Mouse (Mus musculus) CH12.LX (cell line): ENCODE data around the gene Sema3a. TPM values are rescaled to one million over a fixed set of nuclear protein-coding genes. Genes with fewer than 3 reads are reported as not detected.

Experiments used
- DNase-seq: peaks from one replicate; pipeline ENCODE4 v3.0.0-alpha.2; 2013; ENCODE audit errors: extremely low read depth
- H3K27ac ChIP-seq: 2 replicates; pipeline ENCODE4 v1.5.1; 2012; ENCODE audit warnings: low read depth, mild to moderate bottlenecking, control low read depth, moderate library complexity; ENCODE audit not compliant: insufficient read depth
- H3K27me3 ChIP-seq: replicated peaks from 2 replicates; pipeline ENCODE3; 2012; ENCODE audit warnings: inconsistent platforms
- H3K36me3 ChIP-seq, 2 experiments: replicated peaks in 1 of 2; 2 replicates each; pipeline versions ENCODE3 to v1.6.1; 2012; ENCODE audit warnings: inconsistent platforms in 1 of 2, low read length in 1 of 2, mild to moderate bottlenecking in 1 of 2, mixed read lengths in 1 of 2, moderate library complexity in 1 of 2; ENCODE audit not compliant: control insufficient read depth in 1 of 2, insufficient read depth in 1 of 2
- H3K4me1 ChIP-seq, 2 experiments: 2 replicates each; pipeline ENCODE4 v1.6.1; 2012; ENCODE audit warnings: inconsistent platforms in 1 of 2, moderate library complexity in 1 of 2; ENCODE audit not compliant: insufficient read depth in 2 of 2, control insufficient read depth in 1 of 2
- H3K4me2 ChIP-seq: 2 replicates; pipeline ENCODE4 v1.6.1; 2012; ENCODE audit warnings: low read depth, mild to moderate bottlenecking, control low read depth; ENCODE audit not compliant: poor library complexity, insufficient read depth, severe bottlenecking
- H3K4me3 ChIP-seq, 3 experiments: fragments of 150-350 bp in 1 of 3; sonication (generic) in 1 of 3; replicated peaks in 1 of 3; 2 replicates each; pipeline versions ENCODE3 to v1.5.1; 2011 to 2012; ENCODE audit warnings: low read depth in 2 of 3, low read length in 2 of 3, mild to moderate bottlenecking in 2 of 3, moderate library complexity in 2 of 3, control low read depth in 1 of 3, improper control_type of control experiment in 1 of 3, inconsistent platforms in 1 of 3, mixed read lengths in 1 of 3; ENCODE audit not compliant: poor library complexity in 1 of 3
- H3K79me2 ChIP-seq: replicated peaks from 2 replicates; pipeline ENCODE4 v1.6.1; 2012; ENCODE audit warnings: mild to moderate bottlenecking, moderate library complexity; ENCODE audit not compliant: control insufficient read depth, poor library complexity, insufficient read depth, severe bottlenecking; ENCODE audit errors: extremely low read depth
- H3K9ac ChIP-seq: 2 replicates; pipeline ENCODE4 v1.6.1; 2012; ENCODE audit warnings: low read depth, mild to moderate bottlenecking, control low read depth, moderate library complexity; ENCODE audit not compliant: insufficient read depth
- H3K9me3 ChIP-seq: replicated peaks from 2 replicates; pipeline ENCODE3; 2012; ENCODE audit warnings: low read length, inconsistent platforms, mixed read lengths
- CHD1 ChIP-seq: IDR thresholded peaks from 2 replicates; pipeline ENCODE4 v1.6.1; 2012; ENCODE audit warnings: low read depth, low read length, improper control_type of control experiment, inconsistent platforms
- CHD2 ChIP-seq: IDR thresholded peaks from 2 replicates; pipeline ENCODE4 v1.6.1; 2011; ENCODE audit warnings: low read length, improper control_type of control experiment
- CTCF ChIP-seq, 2 experiments: IDR thresholded peaks in 1 of 2; conservative IDR thresholded peaks in 1 of 2; 2 replicates each; pipeline ENCODE4 v1.5.1; 2011 to 2012; ENCODE audit warnings: low read depth in 2 of 2, low read length in 2 of 2, improper control_type of control experiment in 1 of 2, inconsistent platforms in 1 of 2, mild to moderate bottlenecking in 1 of 2, moderate library complexity in 1 of 2
- E2F4 ChIP-seq: IDR thresholded peaks from 2 replicates; pipeline ENCODE4 v1.6.1; 2011; ENCODE audit warnings: low read depth, low read length, improper control_type of control experiment; ENCODE audit not compliant: insufficient replicate concordance
- EP300 ChIP-seq: IDR thresholded peaks from 2 replicates; pipeline ENCODE4 v1.6.1; 2011; ENCODE audit warnings: low read length, improper control_type of control experiment
- ETS1 ChIP-seq: conservative IDR thresholded peaks from 2 replicates; pipeline ENCODE4 v1.6.1; 2012; ENCODE audit warnings: low read depth, mild to moderate bottlenecking, inconsistent platforms, low read length, improper control_type of control experiment, moderate library complexity
- GABPA ChIP-seq: IDR thresholded peaks from 2 replicates; pipeline ENCODE4 v1.6.1; 2012; ENCODE audit warnings: low read depth, low read length, improper control_type of control experiment, inconsistent platforms; ENCODE audit not compliant: insufficient replicate concordance
- IRF4 ChIP-seq: IDR thresholded peaks from 2 replicates; pipeline ENCODE4 v1.6.1; 2014; ENCODE audit warnings: low read depth, mild to moderate bottlenecking, inconsistent platforms, low read length, improper control_type of control experiment
- JUN ChIP-seq: IDR thresholded peaks from 2 replicates; pipeline ENCODE4 v1.6.1; 2011; ENCODE audit warnings: low read depth, mild to moderate bottlenecking, low read length, improper control_type of control experiment, moderate library complexity; ENCODE audit not compliant: insufficient read depth
- JUND ChIP-seq: conservative IDR thresholded peaks from 2 replicates; pipeline ENCODE4 v1.6.1; 2011; ENCODE audit warnings: low read depth, low read length, improper control_type of control experiment
- MAZ ChIP-seq: IDR thresholded peaks from 2 replicates; pipeline ENCODE4 v1.6.1; 2012; ENCODE audit warnings: low read depth, mild to moderate bottlenecking, inconsistent platforms, low read length, improper control_type of control experiment, moderate library complexity
- MXI1 ChIP-seq: IDR thresholded peaks from 2 replicates; pipeline ENCODE4 v1.6.1; 2011; ENCODE audit warnings: mild to moderate bottlenecking, low read depth, low read length, improper control_type of control experiment
- NRF1 ChIP-seq: IDR thresholded peaks from 2 replicates; pipeline ENCODE4 v1.6.1; 2014; ENCODE audit warnings: low read depth, mild to moderate bottlenecking, inconsistent platforms, low read length, improper control_type of control experiment, moderate library complexity
- SIN3A ChIP-seq: IDR thresholded peaks from 2 replicates; pipeline ENCODE4 v1.6.1; 2012; ENCODE audit warnings: low read length, improper control_type of control experiment, inconsistent platforms
- SMC3 ChIP-seq: IDR thresholded peaks from 2 replicates; pipeline ENCODE4 v1.6.1; 2011; ENCODE audit warnings: low read depth, low read length, improper control_type of control experiment
- USF1 ChIP-seq: IDR thresholded peaks from 2 replicates; pipeline ENCODE4 v1.6.1; 2014; ENCODE audit warnings: low read depth, mild to moderate bottlenecking, inconsistent platforms, low read length, improper control_type of control experiment
- ZNF384 ChIP-seq: IDR thresholded peaks from 2 replicates; pipeline ENCODE4 v1.6.1; 2012; ENCODE audit warnings: low read depth, low read length, improper control_type of control experiment, inconsistent platforms
- dilution Hi-C: fragments of 300-500 bp; cut with MboI; formaldehyde crosslinking; loops from 2 replicates; pipeline ENCODE4 v1.14.3; 2020; ENCODE audit warnings: low sequenced_read_pairs; ENCODE audit not compliant: extremely low pct_unique_long_range_greater_than_20kb, extremely low pct_ligation_motif_present
- in situ Hi-C: fragments of 300-500 bp; cut with MboI; formaldehyde crosslinking; loops from 3 replicates; pipeline ENCODE4 v1.14.3; 2019; ENCODE audit warnings: low sequenced_read_pairs, low pct_ligation_motif_present, low pct_unique_long_range_greater_than_20kb, mixed read lengths
- polyA plus RNA-seq: library from polyadenylated mRNA; unstranded; fragments of >175 nt; gene quantifications from 2 replicates; pipeline ENCODE4 v1.2.1, GENCODE M21; 2012; ENCODE audit warnings: low read depth; ENCODE audit not compliant: insufficient read length
- total RNA-seq, 2 experiments: library from RNA; depleted of rRNA; stranded (reverse); fragments of 300-350 nt in 1 of 2; fragments of >200 nt in 1 of 2; gene quantifications; 2 replicates each; pipeline ENCODE4 v1.2.3; 2012 to 2014

Sema3a gene
- total and polyA plus RNA-seq, 3 experiments = not detected

DNA sequence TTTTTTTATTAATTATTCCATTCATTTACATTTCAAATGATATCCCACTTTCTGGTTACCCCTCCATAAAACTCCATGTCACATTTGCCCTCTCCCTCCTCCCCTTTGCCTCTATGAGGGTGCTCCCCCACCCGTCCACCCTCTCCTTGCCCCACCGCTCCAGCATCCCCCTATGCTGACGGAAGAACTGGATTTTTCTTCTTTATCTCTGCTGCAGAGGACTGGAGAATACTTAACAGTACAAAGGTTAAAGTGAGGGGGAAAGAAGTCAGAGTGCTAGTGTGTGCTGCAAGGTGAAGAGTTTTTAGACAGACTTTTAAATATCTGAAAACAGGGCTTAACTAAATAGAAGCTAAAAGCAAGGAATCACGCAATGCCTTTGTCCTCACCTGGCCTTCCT lies 391.8 kb downstream of the Sema3a start:
- Histone ChIP-seq H3K4me3 (no peak overlapping the region), H3K4me2 (no peak overlapping the region), H3K79me2 (no peaks in the 10 kb centered on the region), H3K36me3 (no peaks in the 10 kb centered on the region), H3K9ac (no peak overlapping the region), H3K27ac (no peak overlapping the region), H3K4me1 (no peaks in the 10 kb centered on the region), H3K27me3 (no peaks in the 10 kb centered on the region), H3K9me3 (peaks cover 24% of the 10 kb centered on the region)
- no peak for DNase-seq
- in situ Hi-C loops = no loop called here
- dilution Hi-C loops = no loop called here
- no peak for TF ChIP-seq JUND
- no peak for TF ChIP-seq MXI1
- TF ChIP-seq SMC3 = no peak
- TF ChIP-seq ETS1 = no peak
- TF ChIP-seq CHD1 = no peak
- TF ChIP-seq SIN3A = no peak
- TF ChIP-seq IRF4 = no peak
- TF ChIP-seq ZNF384 = no peak

DNA sequence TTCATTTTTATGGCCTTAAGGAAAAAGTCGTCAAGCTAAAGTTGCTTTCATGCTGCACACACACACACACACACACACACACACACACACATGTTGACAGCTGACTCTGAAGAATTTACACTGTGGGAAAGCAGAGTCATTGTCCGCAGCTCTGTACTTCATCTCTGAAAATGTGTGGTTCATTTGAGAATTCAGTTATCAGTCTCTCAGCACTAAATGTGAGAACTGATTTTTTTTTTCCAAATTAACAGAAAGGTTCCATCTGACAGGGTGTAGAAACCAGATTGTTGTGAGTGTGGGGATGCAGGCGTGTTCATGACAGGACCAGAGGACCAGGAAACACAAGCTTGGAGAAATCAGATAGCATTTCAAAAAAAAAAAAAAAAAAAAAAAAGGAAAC lies 400.4 kb downstream of the Sema3a start:
- H3K27ac ChIP-seq = no peak overlapping the region
- DNase-seq = no peak
- TF ChIP-seq NRF1 = no peak
- TF ChIP-seq USF1 = no peak
- TF ChIP-seq CTCF (conservative IDR thresholded peaks at IDR 0.05 in 1 of 2, IDR thresholded peaks at IDR 0.05 in 1 of 2; ENCODE audit: low read depth in 2 of 2, low read length in 2 of 2) = no peak
- no peak for TF ChIP-seq MAZ
- TF ChIP-seq SMC3 = no peak
- no peak for TF ChIP-seq GABPA
- no peak for TF ChIP-seq JUN
- no peak for TF ChIP-seq ZNF384
- TF ChIP-seq E2F4 = no peak
- TF ChIP-seq CHD2 = no peak
- no peak for TF ChIP-seq JUND
- TF ChIP-seq EP300 = no peak
- no peak for TF ChIP-seq MXI1
- in situ Hi-C loops (no loop called here), dilution Hi-C loops (no loop called here)
- H3K79me2 ChIP-seq = no peaks in the 10 kb centered on the region
- no peaks in the 10 kb centered on the region for H3K36me3 ChIP-seq
- H3K27me3 ChIP-seq = no peaks in the 10 kb centered on the region
- H3K4me2 ChIP-seq = no peak overlapping the region
- H3K4me3 ChIP-seq = no peak overlapping the region
- peaks cover 21% of the 10 kb centered on the region for H3K9me3 ChIP-seq
- no peak overlapping the region for H3K9ac ChIP-seq
- no peaks in the 10 kb centered on the region for H3K4me1 ChIP-seq
